Mouse (Mus musculus) embryonic facial prominence, embryonic 11.5 days (tissue): ENCODE results near the gene Foxl1. TPM values are rescaled to one million over a fixed set of nuclear protein-coding genes. Genes with fewer than 3 reads are reported as not detected.

Experiments
- ATAC-seq: fragments of 200-750 bp; cut with Nextera tagmentation; replicated peaks from 2 replicates; pipeline ENCODE4 v1.8.0; 2017; ENCODE audit warnings: low read depth; ENCODE audit not compliant: insufficient number of reproducible peaks, low FRiP score, low TSS enrichment
- DNase-seq: peaks from one replicate; pipeline ENCODE4 v3.0.0-alpha.2; 2015; ENCODE audit warnings: low spot score
- H3K27ac ChIP-seq: fragments of 300-500 bp; sonication (generic); replicated peaks from 2 replicates; pipeline ENCODE4 v1.5.1; 2014; ENCODE audit warnings: mild to moderate bottlenecking, low read depth, low read length, control low read depth
- H3K27me3 ChIP-seq: fragments of 300-500 bp; sonication (generic); 2 replicates; pipeline ENCODE4 v1.6.1; 2014; ENCODE audit warnings: mild to moderate bottlenecking, low read length, moderate library complexity, mixed read lengths; ENCODE audit not compliant: control insufficient read depth, insufficient read depth
- H3K36me3 ChIP-seq: fragments of 300-500 bp; sonication (generic); replicated peaks from 2 replicates; pipeline ENCODE4 v1.6.1; 2014; ENCODE audit warnings: low read depth, mild to moderate bottlenecking, low read length, moderate library complexity, mixed read lengths; ENCODE audit not compliant: control insufficient read depth, insufficient read depth
- H3K4me1 ChIP-seq: fragments of 300-500 bp; sonication (generic); 2 replicates; pipeline ENCODE4 v1.6.1; 2014; ENCODE audit warnings: low read length, mixed read lengths; ENCODE audit not compliant: control insufficient read depth, insufficient read depth
- H3K4me2 ChIP-seq: fragments of 300-500 bp; sonication (generic); 2 replicates; pipeline ENCODE4 v1.6.1; 2014; ENCODE audit warnings: low read depth, mild to moderate bottlenecking, control low read depth, low read length, moderate library complexity
- H3K4me3 ChIP-seq: fragments of 300-500 bp; sonication (generic); 2 replicates; pipeline ENCODE4 v1.5.1; 2014; ENCODE audit warnings: low read depth, low read length, control low read depth
- H3K9ac ChIP-seq: fragments of 300-500 bp; sonication (generic); replicated peaks from 2 replicates; pipeline ENCODE4 v1.6.1; 2014; ENCODE audit warnings: mild to moderate bottlenecking, control low read depth, low read length
- H3K9me3 ChIP-seq: fragments of 300-500 bp; sonication (generic); replicated peaks from 2 replicates; pipeline ENCODE4 v1.6.1; 2016; ENCODE audit warnings: mild to moderate bottlenecking, low read length, inconsistent platforms, mixed read lengths; ENCODE audit not compliant: control insufficient read depth
- WGBS: fragments of 180-500 bp; shearing (Covaris S2); extraction: QIAGEN DNeasy Blood & Tissue Kit; methylation state at CpG from one replicate; pipeline ENCODE4 v1.1.7; 2014; 5-methylcytosine and 5-hydroxymethylcytosine counted together
- polyA plus RNA-seq: library from polyadenylated mRNA; unstranded; fragments of >200 nt; fragmentation: Nextera tagmentation; extraction: Ambion mirVana; gene quantifications from 2 replicates; pipeline ENCODE4 v1.2.1, GENCODE M21; 2014

The Foxl1 gene
- polyA plus RNA-seq, 1 experiment from 2014 or later = 4.4 TPM

DNA sequence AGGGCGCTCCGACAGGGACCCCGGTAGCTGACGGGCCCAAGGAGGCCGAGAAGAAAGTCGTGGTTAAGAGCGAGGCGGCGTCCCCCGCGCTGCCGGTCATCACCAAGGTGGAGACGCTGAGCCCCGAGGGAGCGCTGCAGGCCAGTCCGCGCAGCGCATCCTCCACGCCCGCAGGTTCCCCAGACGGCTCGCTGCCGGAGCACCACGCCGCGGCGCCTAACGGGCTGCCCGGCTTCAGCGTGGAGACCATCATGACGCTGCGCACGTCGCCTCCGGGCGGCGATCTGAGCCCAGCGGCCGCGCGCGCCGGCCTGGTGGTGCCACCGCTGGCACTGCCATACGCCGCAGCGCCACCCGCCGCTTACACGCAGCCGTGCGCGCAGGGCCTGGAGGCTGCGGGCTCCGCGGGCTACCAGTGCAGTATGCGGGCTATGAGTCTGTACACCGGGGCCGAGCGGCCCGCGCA, 10.5 kb upstream of the Foxl1 start:
- Histone ChIP-seq H3K4me2 (peak overlapping the region; percentile 88), H3K9me3 (no peaks in the 10 kb centered on the region), H3K27me3 (peaks cover 55% of the 10 kb centered on the region), H3K36me3 (no peaks in the 10 kb centered on the region), H3K4me1 (peaks cover 9% of the 10 kb centered on the region), H3K9ac (peak overlapping the region; percentile 85), H3K4me3 (peak overlapping the region; percentile 67), H3K27ac (peak overlapping the region; percentile 89)
- peak; percentile 56 for DNase-seq
- under 1% methylated on average over 58 of the region's 62 CpGs for WGBS
- 0 out of 2 replicates have a peak, but pooled peaks have one; percentile 22 for ATAC-seq

DNA sequence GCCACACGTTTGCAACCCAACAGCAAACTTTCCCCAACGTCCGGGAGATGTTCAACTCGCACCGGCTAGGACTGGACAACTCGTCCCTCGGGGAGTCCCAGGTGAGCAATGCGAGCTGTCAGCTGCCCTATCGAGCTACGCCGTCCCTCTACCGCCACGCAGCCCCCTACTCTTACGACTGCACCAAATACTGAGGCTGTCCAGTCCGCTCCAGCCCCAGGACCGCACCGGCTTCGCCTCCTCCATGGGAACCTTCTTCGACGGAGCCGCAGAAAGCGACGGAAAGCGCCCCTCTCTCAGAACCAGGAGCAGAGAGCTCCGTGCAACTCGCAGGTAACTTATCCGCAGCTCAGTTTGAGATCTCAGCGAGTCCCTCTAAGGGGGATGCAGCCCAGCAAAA, 9.8 kb upstream of the Foxl1 start:
- Histone ChIP-seq H3K27me3 (peaks cover 62% of the 10 kb centered on the region), H3K9ac (peak overlapping the region; percentile 85), H3K27ac (peak overlapping the region; percentile 89), H3K4me3 (peak overlapping the region; percentile 67), H3K9me3 (no peaks in the 10 kb centered on the region), H3K36me3 (no peaks in the 10 kb centered on the region), H3K4me2 (peak overlapping the region; percentile 88), H3K4me1 (peaks cover 9% of the 10 kb centered on the region)
- WGBS = under 1% methylated on average over 28 of the region's 28 CpGs
- ATAC-seq (no peak), DNase-seq (peak; percentile 33)

- WGBS = 1% methylated on average over 18 of the region's 18 CpGs
- Histone ChIP-seq H3K4me1 (peaks cover 5% of the 10 kb centered on the region), H3K27me3 (peaks cover 68% of the 10 kb centered on the region), H3K9me3 (no peaks in the 10 kb centered on the region), H3K4me2 (peak overlapping the region; percentile 88), H3K36me3 (no peaks in the 10 kb centered on the region), H3K9ac (peak overlapping the region; percentile 68), H3K4me3 (peak overlapping the region; percentile 67), H3K27ac (no peak overlapping the region)
- DNase-seq = peak; percentile 43
- ATAC-seq = no peak
These were observed 8.9 kb upstream of the Foxl1 start for GRCm38 (mm10) chr8:121118634-121119420.

DNA sequence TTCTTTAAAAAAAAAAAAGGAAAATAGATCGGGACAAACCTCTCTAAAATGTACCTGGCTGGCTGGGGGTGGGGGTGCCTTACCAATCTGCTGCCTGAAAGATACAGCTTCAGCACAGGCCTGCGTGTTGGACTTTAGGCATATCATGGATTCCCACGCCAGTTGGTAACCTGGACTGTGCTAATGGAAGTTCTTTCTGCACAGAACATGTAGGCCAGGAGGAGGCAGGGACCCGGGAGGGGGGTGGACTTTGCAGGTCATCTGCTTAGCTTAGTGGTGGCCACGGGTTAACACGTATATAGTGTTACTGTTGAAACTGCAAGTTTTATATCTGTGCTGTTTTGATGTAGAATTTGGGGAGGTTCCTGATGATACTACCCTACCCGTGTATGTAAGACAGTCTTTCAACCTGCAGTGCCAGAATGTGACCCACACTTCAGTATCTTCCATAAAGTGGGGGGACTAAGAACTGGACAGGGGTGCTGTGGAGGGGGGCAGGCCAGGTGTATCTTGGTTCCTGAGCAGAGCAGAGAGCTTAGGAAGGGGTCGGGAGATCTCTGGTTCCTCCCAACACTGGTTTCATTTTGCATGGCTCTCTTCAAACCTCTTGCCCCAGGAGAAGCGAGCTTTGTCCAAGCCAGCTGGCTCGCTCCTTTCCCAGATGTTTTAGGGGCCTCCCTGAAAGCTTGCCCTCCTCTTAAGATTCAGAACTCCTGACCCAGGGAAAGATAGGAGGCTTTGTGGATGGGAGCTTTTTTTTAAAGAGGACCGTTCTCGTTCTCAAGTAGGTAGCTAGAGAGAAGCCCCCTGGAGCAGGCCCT, 7.9 kb upstream of the Foxl1 start:
- H3K4me3 ChIP-seq = peak overlapping the region; percentile 67
- H3K9ac ChIP-seq = peak overlapping the region; percentile 68
- H3K9me3 ChIP-seq = no peaks in the 10 kb centered on the region
- ATAC-seq (no peak), DNase-seq (peak; percentile 11)
- H3K27ac ChIP-seq = no peak overlapping the region
- H3K36me3 ChIP-seq = no peaks in the 10 kb centered on the region
- peak overlapping the region; percentile 46 for H3K4me2 ChIP-seq
- H3K4me1 ChIP-seq = peaks cover 7% of the 10 kb centered on the region
- peaks cover 74% of the 10 kb centered on the region for H3K27me3 ChIP-seq
- WGBS = 4% methylated on average over 12 of the region's 12 CpGs

- DNase-seq (peak; percentile 12), ATAC-seq (no peak)
- H3K4me1 ChIP-seq = peaks cover 8% of the 10 kb centered on the region
- H3K9ac ChIP-seq = peak overlapping the region; percentile 68
- no peaks in the 10 kb centered on the region for H3K36me3 ChIP-seq
- 8% methylated on average over 17 of the region's 17 CpGs for WGBS
- peak overlapping the region; percentile 67 for H3K4me3 ChIP-seq
- peaks cover 73% of the 10 kb centered on the region for H3K27me3 ChIP-seq
- H3K9me3 ChIP-seq = no peaks in the 10 kb centered on the region
- H3K4me2 ChIP-seq = peak overlapping the region; percentile 46
- no peak overlapping the region for H3K27ac ChIP-seq
These were observed 7.0 kb upstream of the Foxl1 start for GRCm38 (mm10) chr8:121120456-121121419.

- Histone ChIP-seq H3K27ac (no peak overlapping the region), H3K4me1 (peaks cover 12% of the 10 kb centered on the region), H3K9me3 (no peaks in the 10 kb centered on the region), H3K4me2 (peak overlapping the region; percentile 21), H3K27me3 (peaks cover 76% of the 10 kb centered on the region), H3K36me3 (no peaks in the 10 kb centered on the region), H3K4me3 (peak overlapping the region; percentile 5; the same call in 1 of the 2 replicates), H3K9ac (no peak overlapping the region)
- no peak for ATAC-seq
- WGBS = 13% methylated on average over 8 of the region's 8 CpGs
- no peak for DNase-seq
These were observed 6.0 kb upstream of the Foxl1 start for GRCm38 (mm10) chr8:121121704-121122103.

GRCm38 (mm10) chr8:121122368-121122767, 5.4 kb upstream of the Foxl1 start:
- H3K27me3 ChIP-seq = peaks cover 76% of the 10 kb centered on the region
- H3K4me1 ChIP-seq = peaks cover 11% of the 10 kb centered on the region
- no peak for ATAC-seq
- no peak overlapping the region for H3K4me3 ChIP-seq
- H3K4me2 ChIP-seq = peak overlapping the region; percentile 21; the same call in 1 of the 2 replicates
- H3K27ac ChIP-seq = no peak overlapping the region
- no peaks in the 10 kb centered on the region for H3K9me3 ChIP-seq
- H3K36me3 ChIP-seq = no peaks in the 10 kb centered on the region
- 10% methylated on average over 7 of the region's 7 CpGs for WGBS
- no peak for DNase-seq
- no peak overlapping the region for H3K9ac ChIP-seq
